Mouse (Mus musculus): ENCODE results near the gene Dcaf4.

GRCm38 (mm10) chr12:83582747-83583146 lies 62.5 kb downstream of the Dcaf4 start:
- no peak for TF ChIP-seq CTCF (IDR thresholded peaks at IDR 0.05; ENCODE audit: extremely low read depth, insufficient read length, insufficient replicate concordance, low read depth, low read length)
- TF ChIP-seq POLR2A (IDR thresholded peaks at IDR 0.05; ENCODE audit: low read depth, low read length): no peak
